Mouse (Mus musculus): Measurements from ENCODE around the gene Gtf2h2.
"Not testable (repeated sequence)": the region's sequence is repeated elsewhere in the genome, so short reads cannot be mapped to it uniquely, and the experiment has no call there.

Gtf2h2 gene

DNA sequence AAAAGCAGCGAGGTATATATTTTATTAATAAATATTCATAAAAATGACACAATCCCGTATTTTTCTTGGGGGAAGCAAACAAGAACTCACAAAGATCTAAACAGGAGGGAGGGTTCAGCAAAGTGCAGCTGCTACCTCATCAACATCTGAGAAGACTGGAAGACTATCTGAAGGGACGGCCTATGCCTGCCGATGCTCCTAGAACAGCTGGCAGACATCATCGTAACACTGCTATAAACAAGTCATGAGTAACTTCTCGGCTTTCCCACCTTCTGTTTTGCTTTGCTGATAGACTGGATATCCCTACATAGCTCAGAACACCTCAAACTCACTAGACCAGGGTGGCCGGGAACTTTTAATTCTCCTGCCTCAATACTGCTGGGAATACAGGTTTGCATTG lies 8.8 kb downstream of the Gtf2h2 start:
- DNase-seq, result no peak

- DNase-seq, result no peak
These were observed 28.7 kb downstream of the Gtf2h2 start for GRCm38 (mm10) chr13:100463527-100464222.

DNA sequence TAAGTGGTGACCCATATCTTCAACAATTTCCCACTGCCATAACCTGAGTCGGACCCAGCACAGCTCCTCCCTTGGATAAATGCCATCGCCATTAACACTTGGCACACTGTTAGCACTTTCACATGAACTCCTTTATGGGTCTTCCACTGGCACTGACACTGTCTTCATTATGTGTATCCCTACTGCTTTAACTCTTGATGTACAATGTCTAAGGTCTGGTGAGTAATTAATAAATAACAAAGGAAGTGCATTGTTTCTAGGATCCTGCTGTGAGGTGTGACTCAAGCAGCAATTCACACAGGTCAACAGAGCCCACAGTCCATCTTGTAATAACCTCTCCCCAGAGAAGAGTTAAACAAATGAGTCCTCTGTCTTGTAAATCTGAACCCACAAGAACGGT lies 31.0 kb downstream of the Gtf2h2 start:
- no peak for DNase-seq

DNA sequence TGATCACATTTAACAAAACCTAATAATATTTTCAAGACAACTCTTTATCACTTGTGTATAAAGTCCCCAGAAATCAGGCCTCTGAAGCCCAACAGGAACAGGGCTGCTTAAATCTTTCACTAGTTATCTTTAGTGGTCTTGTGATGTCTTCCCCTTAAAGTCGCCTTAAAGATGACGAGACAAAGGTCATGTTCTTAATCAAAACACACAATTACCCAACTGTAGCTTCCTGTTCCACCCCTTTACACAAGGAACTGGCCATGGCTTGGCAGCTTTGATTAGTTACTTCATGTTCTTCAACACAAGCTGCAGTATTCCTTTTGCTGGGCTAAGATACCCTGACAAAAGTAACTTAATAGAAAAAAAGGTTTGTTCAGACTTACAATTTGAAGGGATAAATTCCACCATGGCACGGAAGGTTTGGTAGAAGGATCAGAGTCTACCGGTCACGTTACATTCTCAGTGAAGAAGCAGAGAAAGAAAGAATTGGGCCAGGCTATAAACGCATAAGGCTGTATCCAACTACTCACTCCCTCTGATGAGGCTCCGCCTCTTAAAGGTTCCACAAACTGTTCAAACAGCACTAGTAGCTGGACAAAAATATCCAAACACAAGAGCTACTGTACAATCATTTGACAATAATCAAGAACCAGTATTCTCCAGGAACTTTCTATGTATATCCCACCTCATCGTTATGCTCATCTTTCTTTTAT lies 39.8 kb downstream of the Gtf2h2 start, which contains the start of gene Naip1:
TSS of gene Naip1 (minus strand) at position 455 of the 713 bp plus-strand sequence.
- not testable (repeated sequence) for DNase-seq

GRCm38 (mm10) chr13:100449495-100449894 lies 42.9 kb downstream of the Gtf2h2 start:
- no peak for DNase-seq

DNA sequence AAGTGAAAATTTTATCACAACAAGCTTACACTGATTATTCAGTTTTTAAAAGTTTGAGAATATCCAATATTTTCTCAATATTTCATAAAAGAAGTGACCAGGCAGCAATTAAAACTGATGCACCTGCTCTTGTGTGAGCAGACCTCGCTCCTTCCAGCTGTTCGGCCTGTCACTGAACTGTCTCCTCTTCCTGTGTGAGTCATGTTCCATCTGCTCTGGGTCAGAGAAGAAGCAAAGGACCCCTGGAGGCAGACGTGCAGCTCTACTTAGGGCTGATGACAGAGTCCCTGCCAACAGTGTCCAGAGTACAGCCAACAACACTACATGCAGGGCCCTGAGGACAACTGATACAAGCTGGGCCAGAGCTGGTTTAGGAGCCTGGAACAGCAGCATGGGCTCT lies 52.3 kb downstream of the Gtf2h2 start:
- DNase-seq, result no peak

DNA sequence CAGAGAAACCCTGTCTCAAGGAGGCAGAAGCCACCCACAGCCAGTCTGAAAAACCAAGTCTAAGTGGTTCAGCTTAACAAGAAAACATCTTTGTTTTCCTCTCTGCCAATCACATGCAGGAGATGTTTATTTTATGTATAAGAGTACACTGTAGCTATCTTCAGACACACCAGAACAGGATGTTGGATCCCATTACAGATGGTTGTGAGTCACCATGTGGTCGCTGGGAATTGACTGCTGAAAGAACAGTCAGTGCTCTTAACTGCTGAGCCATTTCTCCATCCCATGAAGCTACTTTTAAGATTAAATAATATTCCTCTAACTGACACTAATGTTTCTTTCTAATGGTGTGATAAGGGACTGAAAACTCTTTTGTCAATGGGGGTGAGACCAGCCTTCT lies 53.7 kb downstream of the Gtf2h2 start:
- DNase-seq, result no peak

DNA sequence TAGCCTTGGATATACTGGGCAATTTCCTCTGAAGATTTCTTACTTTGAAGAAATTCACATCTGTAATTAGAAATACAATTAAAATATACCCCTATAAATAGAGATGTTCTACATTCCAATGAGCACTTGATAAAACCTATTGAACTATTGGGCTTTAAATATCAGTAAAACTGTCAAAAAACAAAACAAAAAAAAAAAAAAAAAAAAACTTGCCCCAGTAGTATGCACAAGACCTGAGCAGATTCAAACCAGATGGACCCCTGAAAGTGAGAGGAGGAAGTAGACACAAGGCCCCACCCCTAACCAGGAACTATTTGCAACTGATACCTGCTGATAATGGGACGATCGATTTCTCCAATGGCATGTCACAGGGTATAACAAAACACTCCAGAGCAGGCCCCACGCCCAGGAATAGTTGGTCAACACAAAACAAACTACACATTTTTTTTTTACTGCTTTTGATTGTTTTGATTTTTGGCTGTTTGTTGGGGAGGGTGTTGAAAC lies 55.0 kb downstream of the Gtf2h2 start:
- DNase-seq, result no peak

DNA sequence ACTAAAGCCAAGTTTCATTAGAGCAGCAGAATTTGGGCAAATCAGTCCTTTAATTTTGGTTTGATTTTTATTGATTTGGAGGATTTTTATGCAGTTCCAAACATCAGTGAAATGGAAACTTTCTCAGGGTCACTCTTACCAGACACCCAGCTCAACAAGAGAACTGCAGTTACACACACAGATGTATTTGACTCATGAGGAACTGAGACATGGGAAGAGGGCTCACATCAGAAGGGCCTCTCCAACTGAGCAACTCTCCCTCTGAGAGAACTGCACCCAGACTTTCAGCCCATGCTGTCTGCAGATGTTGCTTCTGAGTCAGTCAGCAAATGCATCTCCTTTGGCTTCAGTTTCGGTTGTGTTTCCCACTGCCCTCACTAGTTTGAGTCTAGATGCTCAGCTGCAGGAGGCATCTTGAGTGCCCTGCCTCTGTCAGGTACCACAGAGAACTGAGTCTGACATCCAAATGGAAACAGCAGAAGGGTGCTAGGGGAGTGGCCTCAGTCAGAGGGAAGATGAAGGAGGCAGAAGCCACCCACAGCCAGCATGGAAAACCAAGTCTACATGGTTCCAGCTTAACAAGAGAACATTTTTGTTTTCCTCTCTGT lies 55.7 kb downstream of the Gtf2h2 start:
- not testable (repeated sequence) for DNase-seq

GRCm38 (mm10) chr13:100419958-100420357 lies 72.4 kb downstream of the Gtf2h2 start:
- DNase-seq, result not testable (repeated sequence)

GRCm38 (mm10) chr13:100414428-100414827 lies 78.0 kb downstream of the Gtf2h2 start:
- DNase-seq, result no peak
